Mouse (Mus musculus) thymus, adult 2 months (tissue): Measurements from ENCODE around the gene Ank3.

Source experiments
- CTCF ChIP-seq: fragments of 200-500 bp; IDR thresholded peaks from 2 replicates; pipeline ENCODE4 v1.5.1; 2012; ENCODE audit warnings: mild to moderate bottlenecking, control low read depth, low read length, moderate library complexity, borderline replicate concordance; ENCODE audit not compliant: control insufficient read depth, poor library complexity, insufficient read depth; ENCODE audit errors: extremely low read depth
- POLR2A ChIP-seq: fragments of 200-500 bp; IDR thresholded peaks from 2 replicates; pipeline ENCODE4 v1.6.1; 2012; ENCODE audit warnings: mild to moderate bottlenecking, low read length, control low read depth, moderate library complexity; ENCODE audit not compliant: control insufficient read depth, poor library complexity, insufficient read depth; ENCODE audit errors: extremely low read depth

- no peak for TF ChIP-seq POLR2A
- no peak for TF ChIP-seq CTCF
Observed at GRCm38 (mm10) chr10:69602711-69603110, 204.1 kb downstream of the Ank3 start.
